Mouse (Mus musculus): ENCODE results near the gene Prc1.

DNA sequence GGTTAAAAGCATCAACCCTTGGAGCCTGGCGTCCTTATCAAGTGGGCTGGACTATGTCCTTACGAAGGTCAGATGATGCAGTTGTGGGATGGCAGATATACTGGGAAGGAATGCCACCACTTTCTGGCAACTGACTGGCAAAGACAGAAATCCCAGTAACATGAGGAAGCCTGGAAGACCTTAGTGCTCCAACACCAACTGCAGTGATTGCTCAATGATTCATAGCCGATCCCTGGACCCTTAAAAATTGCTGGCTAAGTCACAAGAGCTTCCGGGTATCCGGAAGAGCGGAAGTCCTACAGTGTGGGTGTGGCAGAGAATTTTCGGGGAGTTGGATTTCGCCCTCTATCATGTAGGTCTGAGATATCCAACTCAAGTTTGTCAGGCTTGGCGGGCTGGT is 51.9 kb downstream of the Prc1 start:
- TF ChIP-seq CTCF (conservative IDR thresholded peaks at IDR 0.05 in 1 of 2, IDR thresholded peaks at IDR 0.05 in 1 of 2; ENCODE audit: low read depth in 2 of 2, low read length in 2 of 2) (no peak), POLR2A (IDR thresholded peaks at IDR 0.05; ENCODE audit: low read depth, low read length) (no peak), E2F4 (IDR thresholded peaks at IDR 0.05; ENCODE audit: insufficient replicate concordance, low read depth, low read length) (no peak), JUND (conservative IDR thresholded peaks at IDR 0.05; ENCODE audit: low read depth, low read length) (no peak), ZKSCAN1 (IDR thresholded peaks at IDR 0.05; ENCODE audit: borderline replicate concordance, low read depth, low read length) (no peak)

Data from CH12.LX (cell line).